Mouse (Mus musculus) neural tube, embryonic 15.5 days (tissue): Measurements from ENCODE around the gene Vps41. TPM values are rescaled to one million over a fixed set of nuclear protein-coding genes. Genes with fewer than 3 reads are reported as not detected.

Source experiments
- ATAC-seq: fragments of 200-750 bp; cut with Nextera tagmentation; 2 replicates; pipeline ENCODE4 v1.8.0; 2017; ENCODE audit warnings: mild to moderate bottlenecking, moderate TSS enrichment, moderate library complexity; ENCODE audit not compliant: low FRiP score
- H3K27ac ChIP-seq: fragments of 300-500 bp; sonication (generic); replicated peaks from 2 replicates; pipeline ENCODE4 v1.5.1; 2015; ENCODE audit warnings: mild to moderate bottlenecking, inconsistent platforms
- H3K27me3 ChIP-seq: fragments of 300-500 bp; sonication (generic); replicated peaks from 2 replicates; pipeline ENCODE4 v1.6.1; 2015; ENCODE audit warnings: inconsistent platforms
- H3K36me3 ChIP-seq: fragments of 300-500 bp; sonication (generic); 2 replicates; pipeline ENCODE4 v1.6.1; 2015; ENCODE audit warnings: inconsistent platforms
- H3K4me1 ChIP-seq: fragments of 300-500 bp; sonication (generic); 2 replicates; pipeline ENCODE4 v1.6.1; 2015; ENCODE audit warnings: inconsistent platforms
- H3K4me2 ChIP-seq: fragments of 300-500 bp; sonication (generic); 2 replicates; pipeline ENCODE4 v1.6.1; 2015; ENCODE audit warnings: inconsistent platforms, mild to moderate bottlenecking, moderate library complexity
- H3K4me3 ChIP-seq: fragments of 300-500 bp; sonication (generic); replicated peaks from 2 replicates; pipeline ENCODE4 v1.5.1; 2015; ENCODE audit warnings: mild to moderate bottlenecking, inconsistent platforms
- H3K9ac ChIP-seq: fragments of 300-500 bp; sonication (generic); replicated peaks from 2 replicates; pipeline ENCODE4 v1.6.1; 2015; ENCODE audit warnings: mild to moderate bottlenecking, inconsistent platforms
- H3K9me3 ChIP-seq: fragments of 300-500 bp; sonication (generic); replicated peaks from 2 replicates; pipeline ENCODE4 v1.6.1; 2016; ENCODE audit warnings: inconsistent platforms
- WGBS: fragments of 180-500 bp; shearing (Covaris S2); methylation state at CpG from one replicate; pipeline ENCODE4 v1.1.7; 2015; ENCODE audit warnings: mixed read lengths; 5-methylcytosine and 5-hydroxymethylcytosine counted together
- polyA plus RNA-seq: library from polyadenylated mRNA; unstranded; fragments of >200 nt; fragmentation: Nextera tagmentation; extraction: Ambion mirVana; gene quantifications from 2 replicates; pipeline ENCODE4 v1.2.1, GENCODE M21; 2015

Vps41 gene
- polyA plus RNA-seq, result 103 and 104 TPM in 2 replicates

DNA sequence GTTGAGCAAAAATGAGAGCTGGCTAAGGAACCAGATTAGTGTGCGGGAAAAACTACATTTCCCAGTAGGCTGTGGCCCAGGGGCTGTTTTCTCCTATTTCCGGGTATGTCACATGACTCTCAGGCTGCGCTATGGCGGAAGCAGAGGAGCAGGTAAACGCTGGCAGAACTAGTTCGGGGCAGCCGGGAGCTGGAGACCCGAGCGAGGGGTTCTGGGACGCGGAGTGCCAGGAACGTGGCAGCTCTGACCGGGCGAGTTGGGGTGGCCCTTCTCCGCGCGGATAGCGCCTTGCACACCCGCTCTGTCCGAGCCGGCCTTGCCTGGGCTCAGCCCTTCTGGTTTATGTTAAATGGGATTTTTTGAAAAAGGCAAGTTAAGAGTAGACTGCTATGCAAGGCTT, at the start of gene Vps41:
Gene Vps41, plus strand, starts transcription at position 102 of the 400 bp plus-strand sequence.
- WGBS, result under 1% methylated on average over 21 of the region's 21 CpGs
- H3K27ac ChIP-seq, result peak within 1 kb of the TSS; percentile 68; the same call in 1 of the 2 replicates
- H3K4me3 ChIP-seq, result peak within 1 kb of the TSS; percentile 70

GRCm38 (mm10) chr13:18698518-18699065, 18.5 kb upstream of the Vps41 start:
- H3K4me1 ChIP-seq, result peaks cover 6% of the 10 kb centered on the region; the same call in 1 of the 2 replicates
- no peak overlapping the region for H3K4me3 ChIP-seq
- H3K27ac ChIP-seq, result no peak overlapping the region
- no peaks in the 10 kb centered on the region for H3K9me3 ChIP-seq
- no peaks in the 10 kb centered on the region for H3K36me3 ChIP-seq
- H3K9ac ChIP-seq, result no peak overlapping the region
- no peaks in the 10 kb centered on the region for H3K27me3 ChIP-seq
- H3K4me2 ChIP-seq, result peak overlapping the region; percentile 42
- ATAC-seq, result peak; percentile 68; the same call in 1 of the 2 replicates
- WGBS, result 39% methylated on average over 7 of the region's 7 CpGs

More for the DNA sequence above, at the start of gene Vps41:
- ATAC-seq, result peak; percentile 100
- Histone ChIP-seq H3K9ac (peak within 1 kb of the TSS; percentile 77), H3K36me3 (no peaks in the 10 kb centered on the region), H3K9me3 (no peaks in the 10 kb centered on the region), H3K4me2 (peak within 1 kb of the TSS; percentile 59), H3K27me3 (no peaks in the 10 kb centered on the region), H3K4me1 (peaks cover 10% of the 10 kb centered on the region)

GRCm38 (mm10) chr13:18711685-18712084, 5.4 kb upstream of the Vps41 start:
- Histone ChIP-seq H3K4me3 (no peak overlapping the region), H3K27ac (no peak overlapping the region), H3K4me2 (no peak overlapping the region), H3K4me1 (no peaks in the 10 kb centered on the region), H3K27me3 (no peaks in the 10 kb centered on the region), H3K9me3 (no peaks in the 10 kb centered on the region), H3K36me3 (no peaks in the 10 kb centered on the region), H3K9ac (no peak overlapping the region)
- 94% methylated on average over 1 of the region's 1 CpGs for WGBS
- ATAC-seq, result no peak

DNA sequence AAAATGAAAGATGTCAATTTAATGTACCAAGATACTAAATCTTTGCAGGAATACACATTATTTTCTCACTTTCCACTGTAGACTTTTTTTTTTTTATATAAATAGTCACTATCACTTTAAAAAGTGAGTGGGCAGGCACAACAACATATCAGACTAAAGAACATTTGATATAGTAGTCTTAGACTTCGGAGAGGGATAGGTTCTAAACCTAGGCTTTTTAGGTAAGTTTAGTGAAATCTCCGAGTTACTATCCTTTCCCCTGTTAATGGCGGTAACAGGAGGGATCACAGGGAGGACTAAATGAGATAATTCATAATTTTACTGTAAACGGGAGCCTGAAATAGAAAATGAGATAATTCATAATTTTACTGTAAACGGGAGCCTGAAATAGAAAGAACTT, 379 bp upstream of the Vps41 start:
- no peaks in the 10 kb centered on the region for H3K36me3 ChIP-seq
- no peak overlapping the region for H3K27ac ChIP-seq
- H3K9me3 ChIP-seq, result no peaks in the 10 kb centered on the region
- peaks cover 10% of the 10 kb centered on the region for H3K4me1 ChIP-seq
- ATAC-seq, result peak; percentile 48; the same call in 1 of the 2 replicates
- H3K4me2 ChIP-seq, result peak overlapping the region; percentile 59
- peak overlapping the region; percentile 70 for H3K4me3 ChIP-seq
- 40% methylated on average over 5 of the region's 5 CpGs for WGBS
- no peak overlapping the region for H3K9ac ChIP-seq
- no peaks in the 10 kb centered on the region for H3K27me3 ChIP-seq

GRCm38 (mm10) chr13:18718461-18718860, 1.4 kb downstream of the Vps41 start:
- no peak overlapping the region for H3K9ac ChIP-seq
- H3K4me3 ChIP-seq, result no peak overlapping the region
- no peak overlapping the region; the same call in 1 of the 2 replicates for H3K4me2 ChIP-seq
- H3K27me3 ChIP-seq, result no peaks in the 10 kb centered on the region
- H3K36me3 ChIP-seq, result no peaks in the 10 kb centered on the region
- 81% methylated on average over 5 of the region's 5 CpGs for WGBS
- H3K9me3 ChIP-seq, result no peaks in the 10 kb centered on the region
- ATAC-seq, result no peak
- H3K27ac ChIP-seq, result no peak overlapping the region
- peaks cover 10% of the 10 kb centered on the region for H3K4me1 ChIP-seq

DNA sequence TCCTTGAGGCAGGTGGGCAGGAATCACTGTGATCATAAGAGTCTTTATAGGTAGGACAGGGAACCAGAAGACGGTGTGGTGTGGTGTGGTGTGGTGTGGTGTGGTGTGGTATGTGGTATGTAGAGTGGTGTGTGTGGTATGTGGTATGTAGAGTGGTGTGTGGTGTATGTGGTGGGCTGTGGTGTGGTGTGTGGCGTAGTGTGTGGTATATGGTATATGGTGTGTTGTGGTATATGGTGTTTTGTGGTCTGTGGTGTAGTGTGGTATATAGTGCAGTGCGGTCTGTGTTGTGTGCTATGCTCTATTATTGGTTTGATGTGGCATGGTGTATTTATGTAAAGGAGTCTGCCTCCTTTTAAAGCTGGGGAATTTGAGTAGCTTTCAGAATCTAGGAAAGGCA, 13.6 kb downstream of the Vps41 start:
- 96% methylated on average over 3 of the region's 3 CpGs for WGBS
- no peak for ATAC-seq
- Histone ChIP-seq H3K4me3 (no peak overlapping the region), H3K9ac (no peak overlapping the region), H3K4me1 (no peaks in the 10 kb centered on the region), H3K27ac (no peak overlapping the region), H3K36me3 (peaks cover 18% of the 10 kb centered on the region; the same call in 1 of the 2 replicates), H3K9me3 (no peaks in the 10 kb centered on the region), H3K27me3 (no peaks in the 10 kb centered on the region), H3K4me2 (no peak overlapping the region)

DNA sequence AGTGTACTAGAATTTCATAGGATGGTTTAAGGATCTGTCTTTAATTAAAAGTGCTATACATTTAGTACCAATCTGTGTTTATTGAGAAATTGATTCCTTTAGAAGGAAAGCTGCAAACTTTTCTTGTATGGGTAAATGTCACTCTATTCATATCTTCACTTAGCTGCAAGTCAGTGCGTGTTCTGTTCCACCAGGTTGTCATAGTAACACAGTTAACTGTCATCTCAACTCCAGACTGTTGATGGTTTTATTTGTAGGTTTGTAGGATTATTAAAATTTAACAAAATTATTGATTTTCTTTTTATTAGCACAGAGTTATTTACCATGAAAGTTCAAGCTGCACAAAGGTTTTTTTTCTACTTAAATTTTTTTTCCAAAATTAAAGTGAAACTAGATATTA, 19.5 kb downstream of the Vps41 start:
- 65% methylated on average over 1 of the region's 1 CpGs for whole genome bisulfite sequencing
- Histone ChIP-seq H3K27ac (no peak overlapping the region), H3K9ac (no peak overlapping the region), H3K4me3 (no peak overlapping the region), H3K27me3 (no peaks in the 10 kb centered on the region), H3K4me2 (no peak overlapping the region), H3K4me1 (no peaks in the 10 kb centered on the region), H3K36me3 (peaks cover 23% of the 10 kb centered on the region), H3K9me3 (no peaks in the 10 kb centered on the region)
- no peak for ATAC-seq

DNA sequence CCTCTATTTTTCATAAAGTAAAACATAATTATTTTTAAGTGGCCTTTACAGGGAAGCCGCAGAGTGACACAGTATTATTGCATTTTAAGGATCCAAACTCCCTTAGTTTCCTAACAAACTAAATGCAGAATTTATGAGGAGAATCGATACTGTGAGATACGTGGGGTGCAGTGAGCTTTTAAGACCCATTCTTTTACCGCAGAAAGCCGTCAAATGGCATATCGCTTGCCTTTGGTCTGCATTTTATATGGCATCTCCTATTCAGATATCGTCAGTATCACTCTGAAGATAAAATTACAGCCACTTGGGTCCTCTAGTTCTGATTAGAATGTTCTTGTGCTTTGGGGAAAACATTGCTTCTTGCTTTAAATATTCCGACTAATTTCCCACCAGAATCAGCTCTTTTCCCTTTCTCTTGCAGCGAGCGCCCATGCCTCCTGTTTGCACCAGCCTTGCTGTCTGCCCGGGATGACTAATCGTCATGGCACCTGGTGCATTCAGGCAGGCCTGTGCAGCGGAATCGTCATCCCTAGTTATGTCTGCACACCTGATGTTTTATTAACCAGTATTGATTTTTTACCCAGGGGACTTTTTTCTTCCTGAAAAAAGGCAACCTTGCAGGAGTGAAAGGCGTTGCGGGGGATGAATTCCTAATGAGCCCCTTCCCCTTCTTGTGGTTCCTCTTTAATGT, 26.6 kb downstream of the Vps41 start:
- Histone ChIP-seq H3K27me3 (no peaks in the 10 kb centered on the region), H3K4me2 (peak overlapping the region; percentile 32), H3K4me1 (0 out of 2 replicates have a peak, but pooled peaks cover 4% of the 10 kb centered on the region), H3K36me3 (peaks cover 24% of the 10 kb centered on the region), H3K9me3 (no peaks in the 10 kb centered on the region), H3K27ac (peak overlapping the region; percentile 60), H3K9ac (no peak overlapping the region), H3K4me3 (peak overlapping the region; percentile 10)
- ATAC-seq, result peak; percentile 90
- 50% methylated on average over 16 of the region's 16 CpGs for WGBS

DNA sequence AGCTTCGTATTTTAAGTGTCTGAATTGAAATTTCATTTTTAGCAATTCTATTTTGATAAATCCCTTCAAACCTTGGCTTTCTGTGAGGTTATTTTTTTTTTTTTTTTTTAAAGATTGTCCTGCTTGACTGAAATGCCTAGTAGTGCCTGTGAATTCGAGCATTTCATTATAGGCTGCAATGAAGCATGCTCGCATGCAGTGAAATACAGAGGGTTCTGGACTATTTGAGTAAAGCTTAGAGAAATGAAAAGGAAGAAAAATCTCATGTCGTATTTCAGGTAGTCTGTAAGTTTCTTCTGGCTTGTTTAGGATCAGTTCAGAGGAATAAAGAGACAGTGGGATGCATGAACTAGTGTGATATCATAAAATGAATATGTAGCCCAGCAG, 27.2 kb downstream of the Vps41 start:
- peak overlapping the region; percentile 60 for H3K27ac ChIP-seq
- H3K9me3 ChIP-seq, result no peaks in the 10 kb centered on the region
- H3K4me1 ChIP-seq, result 0 out of 2 replicates have a peak, but pooled peaks cover 4% of the 10 kb centered on the region
- H3K27me3 ChIP-seq, result no peaks in the 10 kb centered on the region
- H3K4me2 ChIP-seq, result peak overlapping the region; percentile 32
- peaks cover 24% of the 10 kb centered on the region for H3K36me3 ChIP-seq
- WGBS, result 63% methylated on average over 4 of the region's 4 CpGs
- no peak overlapping the region for H3K9ac ChIP-seq
- no peak overlapping the region; the same call in 1 of the 2 replicates for H3K4me3 ChIP-seq
- ATAC-seq, result peak; percentile 51; the same call in 1 of the 2 replicates

DNA sequence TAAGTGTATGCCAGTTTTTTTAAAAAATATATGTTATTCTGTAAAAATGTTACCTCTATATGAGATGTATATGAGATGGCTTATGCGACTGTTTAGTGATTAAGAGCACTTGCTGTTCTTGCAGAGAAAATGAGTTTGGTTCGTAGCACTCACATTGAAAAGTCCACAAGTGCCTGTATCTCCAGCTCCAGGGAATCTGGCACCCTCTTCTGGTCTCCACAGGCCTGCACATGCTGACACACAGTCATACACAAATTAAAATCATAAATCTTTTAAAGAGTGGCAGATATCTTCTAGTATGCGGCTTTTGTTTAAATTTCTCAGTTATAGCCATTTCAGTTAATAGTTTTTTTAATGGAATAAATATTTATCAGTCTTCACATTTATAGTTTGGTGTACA, 40.9 kb downstream of the Vps41 start:
- no peaks in the 10 kb centered on the region for H3K36me3 ChIP-seq
- no peaks in the 10 kb centered on the region for H3K9me3 ChIP-seq
- no peaks in the 10 kb centered on the region for H3K4me1 ChIP-seq
- H3K4me3 ChIP-seq, result no peak overlapping the region
- no peaks in the 10 kb centered on the region for H3K27me3 ChIP-seq
- H3K27ac ChIP-seq, result no peak overlapping the region
- H3K9ac ChIP-seq, result no peak overlapping the region
- 75% methylated on average over 3 of the region's 3 CpGs for WGBS
- no peak overlapping the region for H3K4me2 ChIP-seq
- ATAC-seq, result no peak

- Histone ChIP-seq H3K9me3 (no peaks in the 10 kb centered on the region), H3K9ac (no peak overlapping the region), H3K36me3 (no peaks in the 10 kb centered on the region), H3K4me3 (no peak overlapping the region), H3K4me1 (no peaks in the 10 kb centered on the region), H3K4me2 (no peak overlapping the region), H3K27ac (no peak overlapping the region), H3K27me3 (no peaks in the 10 kb centered on the region)
- no peak for ATAC-seq
- WGBS, result 94% methylated on average over 5 of the region's 5 CpGs
These were observed 42.4 kb downstream of the Vps41 start for GRCm38 (mm10) chr13:18759361-18760056.
